Mouse (Mus musculus) forebrain, embryonic 13.5 days (tissue): Measurements from ENCODE around the gene Filip1l. TPM values are rescaled to one million over a fixed set of nuclear protein-coding genes. Genes with fewer than 3 reads are reported as not detected.
A peak's percentile ranks its signal among the peaks of the same experiment; 100 is the strongest.

Experiments
- ATAC-seq: fragments of 200-750 bp; cut with Nextera tagmentation; 2 replicates; pipeline ENCODE4 v1.8.0; 2017
- H3K27ac ChIP-seq: fragments of 300-500 bp; sonication (generic); 2 replicates; pipeline ENCODE4 v1.5.1; 2015; ENCODE audit warnings: inconsistent platforms, mild to moderate bottlenecking, moderate library complexity
- H3K27me3 ChIP-seq: fragments of 300-500 bp; sonication (generic); 2 replicates; pipeline ENCODE4 v1.6.1; 2015; ENCODE audit warnings: mild to moderate bottlenecking, inconsistent platforms
- H3K36me3 ChIP-seq: fragments of 300-500 bp; sonication (generic); 2 replicates; pipeline ENCODE4 v1.6.1; 2015; ENCODE audit warnings: mild to moderate bottlenecking, inconsistent platforms; ENCODE audit not compliant: poor library complexity, severe bottlenecking
- H3K4me1 ChIP-seq: fragments of 300-500 bp; sonication (generic); 2 replicates; pipeline ENCODE4 v1.6.1; 2015; ENCODE audit warnings: inconsistent platforms
- H3K4me2 ChIP-seq: fragments of 300-500 bp; sonication (generic); 2 replicates; pipeline ENCODE4 v1.6.1; 2015; ENCODE audit warnings: inconsistent platforms, mild to moderate bottlenecking, moderate library complexity
- H3K4me3 ChIP-seq: fragments of 300-500 bp; sonication (generic); 2 replicates; pipeline ENCODE4 v1.5.1; 2015; ENCODE audit warnings: mild to moderate bottlenecking, inconsistent platforms
- H3K9ac ChIP-seq: fragments of 300-500 bp; sonication (generic); 2 replicates; pipeline ENCODE4 v1.6.1; 2015; ENCODE audit warnings: mild to moderate bottlenecking, inconsistent platforms
- H3K9me3 ChIP-seq: fragments of 300-500 bp; sonication (generic); replicated peaks from 2 replicates; pipeline ENCODE4 v1.6.1; 2016; ENCODE audit warnings: inconsistent platforms
- WGBS: fragments of 180-500 bp; shearing (Covaris S2); methylation state at CpG from one replicate; pipeline ENCODE4 v1.1.7; 2015; 5-methylcytosine and 5-hydroxymethylcytosine counted together
- polyA plus RNA-seq: library from polyadenylated mRNA; unstranded; fragments of >200 nt; fragmentation: Nextera tagmentation; extraction: Ambion mirVana; gene quantifications from 2 replicates; pipeline ENCODE4 v1.2.1, GENCODE M21; 2015

The Filip1l gene
- polyA plus RNA-seq, 1 experiment from 2014 or later, result 1.9 TPM

- Histone ChIP-seq H3K36me3 (no peaks in the 10 kb centered on the region), H3K27me3 (no peaks in the 10 kb centered on the region), H3K27ac (no peak overlapping the region), H3K4me2 (no peak overlapping the region), H3K4me3 (no peak overlapping the region), H3K9me3 (no peaks in the 10 kb centered on the region), H3K4me1 (peaks cover 2% of the 10 kb centered on the region; the same call in 1 of the 2 replicates), H3K9ac (no peak overlapping the region)
- no peak for ATAC-seq
- 80% methylated on average over 5 of the region's 5 CpGs for WGBS
These were observed 218.0 kb downstream of the Filip1l start for GRCm38 (mm10) chr16:57570789-57571311.

- no peak for ATAC-seq
- Histone ChIP-seq H3K4me2 (no peak overlapping the region), H3K27me3 (no peaks in the 10 kb centered on the region), H3K9me3 (no peaks in the 10 kb centered on the region), H3K36me3 (no peaks in the 10 kb centered on the region), H3K9ac (no peak overlapping the region), H3K27ac (no peak overlapping the region), H3K4me1 (peaks cover 6% of the 10 kb centered on the region; the same call in 1 of the 2 replicates), H3K4me3 (no peak overlapping the region)
- 82% methylated on average over 1 of the region's 1 CpGs for WGBS
These were observed 220.9 kb downstream of the Filip1l start for GRCm38 (mm10) chr16:57573831-57574230.

DNA sequence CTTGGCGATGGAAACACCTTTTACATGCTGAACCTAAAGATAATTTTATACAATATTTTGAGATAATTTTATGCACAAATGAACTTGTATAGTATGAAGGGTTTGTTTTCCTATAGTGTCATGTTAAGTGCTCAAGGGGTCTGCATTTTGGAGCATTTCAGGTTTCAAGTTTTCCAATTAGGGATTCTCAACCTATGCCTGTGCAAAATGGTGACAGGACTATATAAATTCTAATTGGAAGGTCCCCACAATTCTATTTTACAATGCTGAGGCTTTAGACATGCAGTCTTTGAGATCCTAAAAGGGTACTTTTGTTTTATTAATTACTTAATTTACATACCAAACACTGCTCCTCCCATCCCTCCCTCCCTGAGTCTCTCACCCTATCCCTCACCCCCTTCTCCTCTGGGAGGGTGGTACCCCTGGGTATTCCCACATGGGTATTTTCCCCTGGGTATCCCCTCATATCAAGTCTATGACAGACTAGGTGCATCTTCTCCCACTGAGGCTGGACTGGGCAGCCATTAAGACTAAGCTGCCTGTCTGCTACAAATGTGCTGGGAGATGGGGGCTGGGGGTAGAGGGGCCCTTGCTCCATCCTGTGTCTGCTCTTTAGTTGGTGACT, 223.0 kb downstream of the Filip1l start:
- H3K9me3 ChIP-seq, result no peaks in the 10 kb centered on the region
- peak; percentile 70; the same call in 1 of the 2 replicates for ATAC-seq
- 61% methylated on average over 1 of the region's 1 CpGs for WGBS

GRCm38 (mm10) chr16:57577519-57577918, 224.6 kb downstream of the Filip1l start:
- no peaks in the 10 kb centered on the region for H3K36me3 ChIP-seq
- no peak overlapping the region for H3K4me3 ChIP-seq
- H3K9ac ChIP-seq, result no peak overlapping the region
- peaks cover 6% of the 10 kb centered on the region; the same call in 1 of the 2 replicates for H3K4me1 ChIP-seq
- H3K9me3 ChIP-seq, result no peaks in the 10 kb centered on the region
- 95% methylated on average over 1 of the region's 1 CpGs for WGBS
- no peak overlapping the region for H3K27ac ChIP-seq
- no peak for ATAC-seq
- H3K27me3 ChIP-seq, result no peaks in the 10 kb centered on the region
- no peak overlapping the region for H3K4me2 ChIP-seq

More for the DNA sequence above, 223.0 kb downstream of the Filip1l start:
- no peaks in the 10 kb centered on the region for H3K36me3 ChIP-seq
- no peak overlapping the region for H3K4me3 ChIP-seq
- no peaks in the 10 kb centered on the region for H3K27me3 ChIP-seq
- peaks cover 6% of the 10 kb centered on the region; the same call in 1 of the 2 replicates for H3K4me1 ChIP-seq
- H3K27ac ChIP-seq, result no peak overlapping the region
- no peak overlapping the region for H3K4me2 ChIP-seq
- no peak overlapping the region for H3K9ac ChIP-seq

- WGBS, result 78% methylated on average over 7 of the region's 7 CpGs
- no peaks in the 10 kb centered on the region for H3K9me3 ChIP-seq
- no peaks in the 10 kb centered on the region for H3K27me3 ChIP-seq
- ATAC-seq, result no peak
- H3K4me2 ChIP-seq, result no peak overlapping the region
- no peak overlapping the region for H3K9ac ChIP-seq
- H3K27ac ChIP-seq, result no peak overlapping the region
- H3K4me1 ChIP-seq, result peaks cover 6% of the 10 kb centered on the region; the same call in 1 of the 2 replicates
- H3K36me3 ChIP-seq, result no peaks in the 10 kb centered on the region
- no peak overlapping the region for H3K4me3 ChIP-seq
These were observed 227.1 kb downstream of the Filip1l start for GRCm38 (mm10) chr16:57580041-57580440.

- Histone ChIP-seq H3K4me1 (no peaks in the 10 kb centered on the region), H3K9me3 (no peaks in the 10 kb centered on the region), H3K36me3 (no peaks in the 10 kb centered on the region), H3K9ac (no peak overlapping the region), H3K4me3 (no peak overlapping the region), H3K27me3 (no peaks in the 10 kb centered on the region), H3K4me2 (no peak overlapping the region), H3K27ac (no peak overlapping the region)
- WGBS, result 83% methylated on average over 2 of the region's 2 CpGs
- ATAC-seq, result no peak
These were observed 229.1 kb downstream of the Filip1l start for GRCm38 (mm10) chr16:57582008-57582407.

GRCm38 (mm10) chr16:57585201-57585600, 232.3 kb downstream of the Filip1l start:
- ATAC-seq, result no peak
- H3K9me3 ChIP-seq, result no peaks in the 10 kb centered on the region

GRCm38 (mm10) chr16:57593422-57594157, 240.7 kb downstream of the Filip1l start:
- Histone ChIP-seq H3K9me3 (no peaks in the 10 kb centered on the region), H3K27me3 (no peaks in the 10 kb centered on the region), H3K27ac (no peak overlapping the region), H3K9ac (no peak overlapping the region), H3K4me2 (no peak overlapping the region), H3K4me1 (no peaks in the 10 kb centered on the region), H3K36me3 (no peaks in the 10 kb centered on the region), H3K4me3 (no peak overlapping the region)
- ATAC-seq, result peak; percentile 77
- WGBS, result 44% methylated on average over 7 of the region's 7 CpGs

More at GRCm38 (mm10) chr16:57585201-57585600, 232.3 kb downstream of the Filip1l start:
- no peak overlapping the region for H3K4me3 ChIP-seq
- no peak overlapping the region for H3K4me2 ChIP-seq
- no peak overlapping the region for H3K9ac ChIP-seq
- no peaks in the 10 kb centered on the region for H3K27me3 ChIP-seq
- WGBS, result 52% methylated on average over 3 of the region's 3 CpGs
- no peaks in the 10 kb centered on the region for H3K4me1 ChIP-seq
- no peak overlapping the region for H3K27ac ChIP-seq
- no peaks in the 10 kb centered on the region for H3K36me3 ChIP-seq

- Histone ChIP-seq H3K9me3 (no peaks in the 10 kb centered on the region), H3K4me2 (no peak overlapping the region), H3K27ac (no peak overlapping the region), H3K9ac (no peak overlapping the region), H3K4me1 (no peaks in the 10 kb centered on the region), H3K4me3 (no peak overlapping the region), H3K36me3 (no peaks in the 10 kb centered on the region), H3K27me3 (no peaks in the 10 kb centered on the region)
- no peak for ATAC-seq
- WGBS, result 89% methylated on average over 4 of the region's 4 CpGs
These were observed 244.5 kb downstream of the Filip1l start for GRCm38 (mm10) chr16:57597295-57597957.

GRCm38 (mm10) chr16:57601031-57601430, 248.1 kb downstream of the Filip1l start:
- no peak overlapping the region for H3K4me3 ChIP-seq
- no peak overlapping the region for H3K9ac ChIP-seq
- no peak overlapping the region for H3K27ac ChIP-seq
- ATAC-seq, result no peak
- peaks cover 10% of the 10 kb centered on the region for H3K4me1 ChIP-seq
- H3K36me3 ChIP-seq, result no peaks in the 10 kb centered on the region
- H3K4me2 ChIP-seq, result no peak overlapping the region
- H3K9me3 ChIP-seq, result no peaks in the 10 kb centered on the region
- H3K27me3 ChIP-seq, result no peaks in the 10 kb centered on the region

GRCm38 (mm10) chr16:57606444-57607227, 253.7 kb downstream of the Filip1l start, which contains the start of gene Cmss1:
Cmss1 (minus strand) TSS chr16:57606864.
- Histone ChIP-seq H3K27ac (no peak within 1 kb of the TSS; the same call in 1 of the 2 replicates), H3K27me3 (no peaks in the 10 kb centered on the region), H3K9me3 (no peaks in the 10 kb centered on the region), H3K4me3 (peak within 1 kb of the TSS; percentile 77), H3K36me3 (no peaks in the 10 kb centered on the region), H3K4me1 (peaks cover 18% of the 10 kb centered on the region), H3K4me2 (peak within 1 kb of the TSS; percentile 75), H3K9ac (peak within 1 kb of the TSS; percentile 71)
- under 1% methylated on average over 64 of the region's 64 CpGs for WGBS
- ATAC-seq, result peak; percentile 95
